Mouse (Mus musculus) intestine, embryonic 16.5 days (tissue): ENCODE data around the gene Dnase2a. TPM values are rescaled to one million over a fixed set of nuclear protein-coding genes. Genes with fewer than 3 reads are reported as not detected.
A peak's percentile ranks its signal among the peaks of the same experiment; 100 is the strongest.

ENCODE experiments used
- ATAC-seq: fragments of 200-750 bp; cut with Nextera tagmentation; 2 replicates; pipeline ENCODE4 v1.8.0; 2017; ENCODE audit warnings: moderate TSS enrichment, moderate library complexity
- H3K27ac ChIP-seq: fragments of 300-500 bp; sonication (generic); 2 replicates; pipeline ENCODE4 v1.5.1; 2014; ENCODE audit warnings: mild to moderate bottlenecking, low read length
- H3K27me3 ChIP-seq: fragments of 300-500 bp; sonication (generic); replicated peaks from 2 replicates; pipeline ENCODE4 v1.6.1; 2014; ENCODE audit warnings: low read length, control low read depth, mixed read lengths; ENCODE audit not compliant: control insufficient read depth, insufficient read depth
- H3K36me3 ChIP-seq: fragments of 300-500 bp; sonication (generic); 2 replicates; pipeline ENCODE4 v1.6.1; 2014; ENCODE audit warnings: low read length, control low read depth; ENCODE audit not compliant: control insufficient read depth, insufficient read depth
- H3K4me1 ChIP-seq: fragments of 300-500 bp; sonication (generic); 2 replicates; pipeline ENCODE4 v1.6.1; 2014; ENCODE audit warnings: low read length, control low read depth, mixed read lengths; ENCODE audit not compliant: control insufficient read depth, insufficient read depth
- H3K4me2 ChIP-seq: fragments of 300-500 bp; sonication (generic); 2 replicates; pipeline ENCODE4 v1.6.1; 2014; ENCODE audit warnings: low read depth, low read length, control low read depth
- H3K4me3 ChIP-seq: fragments of 300-500 bp; sonication (generic); 2 replicates; pipeline ENCODE4 v1.5.1; 2014; ENCODE audit warnings: mild to moderate bottlenecking, low read length
- H3K9ac ChIP-seq: fragments of 300-500 bp; sonication (generic); 2 replicates; pipeline ENCODE4 v1.6.1; 2014; ENCODE audit warnings: low read depth, low read length
- H3K9me3 ChIP-seq: fragments of 300-500 bp; sonication (generic); 2 replicates; pipeline ENCODE4 v1.6.1; 2016; ENCODE audit warnings: low read length, control low read depth; ENCODE audit not compliant: control insufficient read depth
- WGBS: fragments of 180-500 bp; shearing (Covaris S2); extraction: QIAGEN DNeasy Blood & Tissue Kit; methylation state at CpG from one replicate; pipeline ENCODE4 v1.1.7; 2014; 5-methylcytosine and 5-hydroxymethylcytosine counted together
- microRNA-seq: library from miRNA; unstranded; fragments of <30 nt; microRNA quantifications from one replicate; pipeline ENCODE4, GENCODE M21; 2016
- polyA plus RNA-seq: library from polyadenylated mRNA; unstranded; fragments of >200 nt; fragmentation: Nextera tagmentation; extraction: Ambion mirVana; gene quantifications from 2 replicates; pipeline ENCODE4 v1.2.1, GENCODE M21; 2015

Gene Dnase2a
- polyA plus RNA-seq, 1 experiment from 2014 or later, result 10.2 TPM

DNA sequence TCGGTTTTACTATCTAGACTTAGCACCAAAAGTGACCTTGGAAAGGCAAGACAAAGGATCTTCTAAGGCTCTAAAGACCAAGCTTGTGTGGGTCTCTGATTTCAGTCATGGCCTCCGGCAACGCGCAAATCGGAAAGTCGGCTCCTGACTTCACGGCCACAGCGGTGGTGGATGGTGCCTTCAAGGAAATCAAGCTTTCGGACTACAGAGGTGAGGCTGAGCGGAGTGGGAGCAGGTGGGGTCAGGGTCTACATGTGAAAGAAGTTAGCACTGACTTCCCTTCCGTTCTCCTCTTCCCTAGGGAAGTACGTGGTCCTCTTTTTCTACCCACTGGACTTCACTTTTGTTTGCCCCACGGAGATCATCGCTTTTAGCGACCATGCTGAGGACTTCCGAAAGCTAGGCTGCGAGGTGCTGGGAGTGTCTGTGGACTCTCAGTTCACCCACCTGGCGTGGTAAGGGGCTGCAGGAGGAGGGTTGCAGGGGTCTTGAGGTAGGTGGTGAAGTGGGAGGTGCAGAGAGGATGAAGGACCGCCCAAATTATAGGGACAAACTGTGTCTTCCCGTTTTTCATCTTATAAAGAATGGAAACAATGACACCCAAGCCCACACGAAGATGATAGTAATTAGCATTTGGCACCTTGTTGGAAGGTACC is 61.9 kb downstream of the Dnase2a start:
- peak overlapping the region; percentile 93 for H3K27ac ChIP-seq
- no peak for ATAC-seq

DNA sequence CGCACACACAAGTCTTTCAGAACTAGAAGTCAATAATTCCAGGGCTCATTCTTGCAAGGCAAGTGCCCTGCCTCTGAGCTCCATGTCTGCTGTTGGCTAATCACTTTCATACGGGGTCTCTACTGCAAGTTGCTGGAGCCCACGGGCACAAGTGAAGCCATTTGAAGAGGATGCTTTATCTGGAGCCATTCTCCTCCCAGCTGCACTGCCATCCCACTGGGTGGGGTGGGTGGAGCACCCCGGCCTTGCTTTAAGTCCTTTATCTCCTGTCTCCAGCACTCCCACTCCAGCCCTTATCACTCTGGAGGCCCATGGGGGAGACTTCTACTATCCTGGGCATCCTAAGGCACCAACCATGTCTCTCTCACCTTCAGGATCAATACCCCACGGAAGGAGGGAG is 62.6 kb downstream of the Dnase2a start:
- no peak for ATAC-seq
- Histone ChIP-seq H3K4me2 (peak overlapping the region; percentile 84), H3K4me3 (peak overlapping the region; percentile 62), H3K27me3 (no peaks in the 10 kb centered on the region), H3K9me3 (no peaks in the 10 kb centered on the region), H3K4me1 (peaks cover 33% of the 10 kb centered on the region), H3K9ac (peak overlapping the region; percentile 80), H3K27ac (no peak overlapping the region), H3K36me3 (no peaks in the 10 kb centered on the region)
- WGBS, result 68% methylated on average over 5 of the region's 5 CpGs

More for the DNA sequence above, 61.9 kb downstream of the Dnase2a start:
- peaks cover 30% of the 10 kb centered on the region for H3K4me1 ChIP-seq
- H3K9ac ChIP-seq, result peak overlapping the region; percentile 80
- no peaks in the 10 kb centered on the region for H3K36me3 ChIP-seq
- H3K9me3 ChIP-seq, result no peaks in the 10 kb centered on the region
- 3% methylated on average over 21 of the region's 21 CpGs for WGBS
- H3K4me3 ChIP-seq, result peak overlapping the region; percentile 62
- no peaks in the 10 kb centered on the region for H3K27me3 ChIP-seq
- H3K4me2 ChIP-seq, result peak overlapping the region; percentile 84

Small RNAs within 50 kb of the gene (microRNA-seq; reads per million reads assigned to microRNA genes)
- not detected for gene Gm24197
- gene Mir7069, result 2.0 reads per million

Other genes with a start within 250 kb of the Dnase2a start
- gene Ier2, start 245.7 kb upstream of the Dnase2a start, polyA plus RNA-seq, result 77.7 and 78.7 TPM in 2 replicates
- 60.0 and 67.1 TPM in 2 replicates for gene Trmt1, start 222.3 kb upstream of the Dnase2a start, polyA plus RNA-seq
- 11.0 and 14.8 TPM in 2 replicates for gene Nacc1, start 220.7 kb upstream of the Dnase2a start, polyA plus RNA-seq
- gene Lyl1, start 207.1 kb upstream of the Dnase2a start, polyA plus RNA-seq, result 4.9 and 5.0 TPM in 2 replicates
- gene G430095P16Rik, start 185.6 kb upstream of the Dnase2a start, polyA plus RNA-seq, result 2.0 and 2.6 TPM in 2 replicates
- 9.7 and 11.8 TPM in 2 replicates for gene Nfix, start 108.2 kb upstream of the Dnase2a start, polyA plus RNA-seq
- 4.2 and 4.4 TPM in 2 replicates for gene Dand5, start 85.7 kb upstream of the Dnase2a start, polyA plus RNA-seq
- 61.8 and 63.4 TPM in 2 replicates for gene Gadd45gip1, start 77.0 kb upstream of the Dnase2a start, polyA plus RNA-seq
- gene Rad23a, start 67.9 kb upstream of the Dnase2a start, polyA plus RNA-seq, result 109 and 115 TPM in 2 replicates
- 1,204 and 1,241 TPM in 2 replicates for gene Calr, start 61.6 kb upstream of the Dnase2a start, polyA plus RNA-seq
- gene Farsa, start 51.6 kb upstream of the Dnase2a start, polyA plus RNA-seq, result 86.0 and 91.7 TPM in 2 replicates
- gene Syce2, start 36.4 kb upstream of the Dnase2a start, polyA plus RNA-seq, result 39.5 and 45.4 TPM in 2 replicates
- 53.3 and 53.8 TPM in 2 replicates for gene Gcdh, start 14.6 kb upstream of the Dnase2a start, polyA plus RNA-seq
- gene Klf1, start 6.6 kb upstream of the Dnase2a start, polyA plus RNA-seq, result 4.9 and 10.3 TPM in 2 replicates
- 1.2 and 1.6 TPM in 2 replicates for gene Mast1, start 28.8 kb downstream of the Dnase2a start, polyA plus RNA-seq
- gene Rtbdn, start 38.4 kb downstream of the Dnase2a start, polyA plus RNA-seq, result 0.18 and 0.24 TPM in 2 replicates
- gene Gm49661, start 60.9 kb downstream of the Dnase2a start, polyA plus RNA-seq, result not detected in 2 replicates
- 533 and 590 TPM in 2 replicates for gene Prdx2, start 61.0 kb downstream of the Dnase2a start, polyA plus RNA-seq
- gene Rnaseh2a, start 61.2 kb downstream of the Dnase2a start, polyA plus RNA-seq, result 102 and 120 TPM in 2 replicates
- gene Junb, start 70.2 kb downstream of the Dnase2a start, polyA plus RNA-seq, result 18.2 and 25.5 TPM in 2 replicates
- 96.9 and 108 TPM in 2 replicates for gene Hook2, start 82.0 kb downstream of the Dnase2a start, polyA plus RNA-seq
- 0.09 and 0.28 TPM in 2 replicates for gene Best2, start 106.0 kb downstream of the Dnase2a start, polyA plus RNA-seq
- gene Asna1, start 116.7 kb downstream of the Dnase2a start, polyA plus RNA-seq, result 139 and 144 TPM in 2 replicates
- 79.0 and 81.4 TPM in 2 replicates for gene Trir, start 118.3 kb downstream of the Dnase2a start, polyA plus RNA-seq
- gene Tnpo2, start 128.4 kb downstream of the Dnase2a start, polyA plus RNA-seq, result 21.6 and 22.0 TPM in 2 replicates
- 28.2 and 30.7 TPM in 2 replicates for gene Fbxw9, start 151.5 kb downstream of the Dnase2a start, polyA plus RNA-seq
- gene Gm5741, start 159.4 kb downstream of the Dnase2a start, polyA plus RNA-seq, result not detected in 2 replicates
- gene Dhps, start 163.2 kb downstream of the Dnase2a start, polyA plus RNA-seq, result 56.0 and 57.4 TPM in 2 replicates
- 138 and 146 TPM in 2 replicates for gene Wdr83os, start 172.2 kb downstream of the Dnase2a start, polyA plus RNA-seq
- 39.7 and 43.8 TPM in 2 replicates for gene Wdr83, start 172.7 kb downstream of the Dnase2a start, polyA plus RNA-seq
- gene Man2b1, start 174.7 kb downstream of the Dnase2a start, polyA plus RNA-seq, result 72.4 and 85.5 TPM in 2 replicates
- gene Zfp791, start 214.5 kb downstream of the Dnase2a start, polyA plus RNA-seq, result 2.5 and 2.7 TPM in 2 replicates
- gene Cks1brt, start 243.4 kb downstream of the Dnase2a start, polyA plus RNA-seq, result not detected in 2 replicates